Mouse (Mus musculus) cerebellum, adult 11 months (tissue): ENCODE data around the gene Tmem229a.

Experiments
- DNase-seq: peaks from one replicate; pipeline ENCODE4 v3.0.0; 2022

Gene Tmem229a

GRCm38 (mm10) chr6:24955946-24956585 is at the start of gene Tmem229a:
TSS of gene Tmem229a (minus strand) at chr6:24956297.
- DNase-seq = peak; percentile 67

- no peak for DNase-seq
Observed at GRCm38 (mm10) chr6:24993754-24994153, 37.7 kb upstream of the Tmem229a start.

- DNase-seq = no peak
Observed at GRCm38 (mm10) chr6:24989836-24990235, 33.7 kb upstream of the Tmem229a start.

GRCm38 (mm10) chr6:24976176-24976575 is 20.1 kb upstream of the Tmem229a start:
- DNase-seq = no peak

GRCm38 (mm10) chr6:24968471-24969223 is 12.6 kb upstream of the Tmem229a start:
- no peak for DNase-seq

- DNase-seq = no peak
Observed at GRCm38 (mm10) chr6:24967726-24968125, 11.6 kb upstream of the Tmem229a start.

GRCm38 (mm10) chr6:24966010-24966682 is 10.0 kb upstream of the Tmem229a start:
- DNase-seq = no peak

- DNase-seq = no peak
Observed at GRCm38 (mm10) chr6:24963754-24964153, 7.7 kb upstream of the Tmem229a start.

GRCm38 (mm10) chr6:24956586-24956973 is 483 bp upstream of the Tmem229a start:
- no peak for DNase-seq

GRCm38 (mm10) chr6:24955131-24955945 is 759 bp downstream of the Tmem229a start:
- DNase-seq = peak; percentile 43

- DNase-seq = no peak
Observed at GRCm38 (mm10) chr6:24954126-24954525, 2.0 kb downstream of the Tmem229a start.

GRCm38 (mm10) chr6:24952341-24952740 is 3.8 kb downstream of the Tmem229a start:
- DNase-seq = no peak

GRCm38 (mm10) chr6:24950669-24951068 is 5.4 kb downstream of the Tmem229a start:
- no peak for DNase-seq

- DNase-seq = no peak
Observed at GRCm38 (mm10) chr6:24925076-24925785, 30.9 kb downstream of the Tmem229a start.

GRCm38 (mm10) chr6:24913591-24913990 is 42.5 kb downstream of the Tmem229a start:
- no peak for DNase-seq

GRCm38 (mm10) chr6:24910728-24911105 is 45.4 kb downstream of the Tmem229a start:
- DNase-seq = no peak

- DNase-seq = no peak
Observed at GRCm38 (mm10) chr6:24910016-24910727, 45.9 kb downstream of the Tmem229a start.

- no peak for DNase-seq
Observed at GRCm38 (mm10) chr6:24907824-24908223, 48.3 kb downstream of the Tmem229a start.

GRCm38 (mm10) chr6:24905101-24905500 is 51.0 kb downstream of the Tmem229a start:
- DNase-seq = no peak
